Mouse (Mus musculus) erythroblast, embryonic 14.5 days (primary cell): ENCODE results near the gene Mybpc1.

Experiments
- GATA1 ChIP-seq: IDR thresholded peaks from 2 replicates; pipeline ENCODE4 v1.6.1; 2012; ENCODE audit warnings: low read length, inconsistent platforms, mixed read lengths
- TAL1 ChIP-seq: IDR thresholded peaks from 3 replicates; pipeline ENCODE4 v1.6.1; 2012; ENCODE audit warnings: low read length, inconsistent platforms, mixed read lengths

DNA sequence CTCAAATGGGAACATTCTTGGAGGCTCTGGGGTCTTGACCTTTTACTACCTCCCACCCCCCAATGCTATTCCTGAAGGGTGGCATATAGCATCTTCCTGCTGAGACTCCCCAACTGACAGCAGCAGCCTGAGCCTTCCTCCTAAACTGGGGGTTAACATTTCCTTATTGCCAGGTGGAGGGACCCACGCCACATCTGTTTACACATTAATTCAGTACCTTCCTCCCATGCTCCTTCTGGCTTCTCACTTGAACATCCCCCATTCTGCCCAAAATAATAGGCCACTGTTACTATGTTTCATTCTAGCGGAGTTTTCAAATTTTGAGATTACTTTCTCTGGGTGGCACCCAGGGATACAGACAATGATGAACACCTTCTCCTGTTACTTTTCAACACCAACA is 80.9 kb downstream of the Mybpc1 start:
- TF ChIP-seq TAL1 (no peak), GATA1 (no peak)
